9 mouse cellular contexts compared by ENCODE assay signal in genomic region chr11:43612834-43613488, GRCm38 (mm10). TPM values are rescaled to one million over a fixed set of nuclear protein-coding genes. Genes with fewer than 3 reads are reported as not detected.
DNase-seq lines count a peak whose midpoint lies in the region; ATAC-seq lines count a peak whose summit lies in the region.
"Had no signal": no experiment of that assay in that cellular context is flagged by ENCODE, and none has a peak within 500 bp of the region (broad histone marks: within the 10 kb centered on the region; RNA-seq: fewer than 3 reads in every experiment).

No protein-coding gene starts in this region.

- DNase-seq in NIH3T3 (ENCODE audit: low read depth) = peak; percentile 91
- DNase-seq in cerebellum, adult 9-11 months = peak; percentile 78
- peak; percentile 64 to 95 for DNase-seq in frontal cortex, adult 2 months (ENCODE audit: extremely low spot score in 1 of 2, low spot score in 1 of 2)
- DNase-seq in hindbrain, embryonic 10.5 days (ENCODE audit: low spot score) = peak; percentile 90
- DNase-seq in layer of hippocampus, adult 9-10 months (ENCODE audit: low spot score) = peak; percentile 85
- peak; percentile 62 for DNase-seq in ovary, postnatal 36 days (ENCODE audit: low spot score)
- DNase-seq in thymus, postnatal 25 days = peak; percentile 65

- no peaks in the 10 kb centered on the region for H3K9me3 ChIP-seq in hindbrain, embryonic 10.5 days
- H3K9me3 ChIP-seq in lung, embryonic 16.5 days (ENCODE audit: control insufficient read depth, low read length) = no peaks in the 10 kb centered on the region

- 27% methylated on average over 12 of the region's 12 CpGs for WGBS in hindbrain, embryonic 10.5 days
- 18% methylated on average over 12 of the region's 12 CpGs for WGBS in lung, embryonic 16.5 days

- H3K36me3 ChIP-seq in hindbrain, embryonic 10.5 days = no peaks in the 10 kb centered on the region
- H3K36me3 ChIP-seq in lung, embryonic 16.5 days (ENCODE audit: control insufficient read depth, insufficient read depth, low read length) = no peaks in the 10 kb centered on the region

- peak; percentile 77 for ATAC-seq in lung, embryonic 16.5 days (ENCODE audit: low read depth)

- H3K9ac ChIP-seq in lung, embryonic 16.5 days (ENCODE audit: low read length) = peak overlapping the region; percentile 44; the same call in 1 of the 2 replicates

- H3K4me2 ChIP-seq in lung, embryonic 16.5 days (ENCODE audit: low read depth, low read length) = no peak overlapping the region

- peaks cover 19% of the 10 kb centered on the region for H3K4me1 ChIP-seq in hindbrain, embryonic 10.5 days (replicated peaks)
- peaks cover 21% of the 10 kb centered on the region for H3K4me1 ChIP-seq in lung, embryonic 16.5 days (replicated peaks; ENCODE audit: control insufficient read depth, insufficient read depth, low read length)

- H3K4me3 ChIP-seq in hindbrain, embryonic 10.5 days = no peak overlapping the region
- H3K4me3 ChIP-seq in lung, embryonic 16.5 days (ENCODE audit: low read length) = no peak overlapping the region
- H3K4me3 ChIP-seq: myocyte had no signal

- peak overlapping the region; percentile 95 for H3K27ac ChIP-seq in hindbrain, embryonic 10.5 days
- H3K27ac ChIP-seq in lung, embryonic 16.5 days (ENCODE audit: low read length) = peak overlapping the region; percentile 50; the same call in 1 of the 2 replicates

- H3K27me3 ChIP-seq in hindbrain, embryonic 10.5 days (ENCODE audit: insufficient read depth, poor library complexity, severe bottlenecking) = no peaks in the 10 kb centered on the region
- H3K27me3 ChIP-seq in lung, embryonic 16.5 days (ENCODE audit: control insufficient read depth, insufficient read depth, low read depth, low read length) = no peaks in the 10 kb centered on the region

RNA-seq across cellular contexts. Expression of gene Fabp6, which starts 11.6 kb away (rescaled TPM):
- not detected in 2 replicates for polyA plus RNA-seq in frontal cortex, adult 2 months (2012; rRNA removed)
- not detected in 2 replicates for polyA plus RNA-seq in hindbrain, embryonic 10.5 days (2016; fragmentation: Nextera tagmentation; extraction: Ambion mirVana)
- polyA plus RNA-seq in lung, embryonic 16.5 days (2015; fragmentation: Nextera tagmentation; extraction: Ambion mirVana) = 3.2 TPM in 1 of 2 replicates, not detected in the other
- polyA plus RNA-seq: myocyte had no signal

RNA-seq across cellular contexts. Expression of gene 4933415A04Rik, which starts 26.1 kb away (rescaled TPM):
- polyA plus RNA-seq in frontal cortex, adult 2 months (2012; rRNA removed) = 0.32 and 0.59 TPM in 2 replicates
- 10.4 and 12.8 TPM in 2 replicates for polyA plus RNA-seq in hindbrain, embryonic 10.5 days (2016; fragmentation: Nextera tagmentation; extraction: Ambion mirVana)
- polyA plus RNA-seq in lung, embryonic 16.5 days (2015; fragmentation: Nextera tagmentation; extraction: Ambion mirVana) = 5.1 and 6.1 TPM in 2 replicates
- polyA plus RNA-seq: myocyte had no signal
